Mouse (Mus musculus) liver, postnatal 0 days (tissue): ENCODE data around the gene Syn3.

ENCODE experiments used
- CTCF ChIP-seq: sonication (generic); IDR thresholded peaks from 2 replicates; pipeline ENCODE4 v1.5.1; 2016; ENCODE audit warnings: antibody characterized with exemption, low read depth
- EP300 ChIP-seq: IDR thresholded peaks from 2 replicates; pipeline ENCODE4 v1.6.1; 2016; ENCODE audit warnings: antibody characterized with exemption, low read depth, mild to moderate bottlenecking

DNA sequence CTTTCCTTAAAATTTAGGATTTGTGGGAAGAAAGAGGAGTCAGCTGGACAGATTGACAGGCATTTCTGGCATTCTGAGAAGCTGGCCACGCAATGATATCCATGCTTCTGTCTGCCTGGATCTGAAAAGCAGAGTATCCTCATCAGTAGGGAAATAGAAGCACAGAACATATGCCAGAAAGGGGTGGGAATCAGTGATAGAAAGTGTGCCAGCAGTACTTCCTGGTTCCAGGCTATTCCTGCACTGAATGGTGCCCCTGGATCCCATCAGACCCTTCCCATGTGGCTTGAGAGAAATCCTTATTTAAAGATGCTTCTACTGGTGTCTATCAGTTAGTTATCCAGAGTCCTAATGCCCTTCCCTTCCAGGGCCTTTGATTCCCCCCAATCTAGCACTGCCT, 249.4 kb downstream of the Syn3 start:
- TF ChIP-seq CTCF (no peak), EP300 (no peak)
